Mouse (Mus musculus) lung, postnatal 4 days (tissue): ENCODE results near the gene Dolpp1.

Experiments used
- DNase-seq, 2 experiments: peaks; one replicate each; pipeline ENCODE4 v3.0.0; 2021

Gene Dolpp1

GRCm38 (mm10) chr2:30441518-30442497, 49.8 kb downstream of the Dolpp1 start:
- peak; percentile 83 to 88 for DNase-seq

- no peak for DNase-seq
Observed at GRCm38 (mm10) chr2:30442498-30442890, 50.4 kb downstream of the Dolpp1 start.

DNA sequence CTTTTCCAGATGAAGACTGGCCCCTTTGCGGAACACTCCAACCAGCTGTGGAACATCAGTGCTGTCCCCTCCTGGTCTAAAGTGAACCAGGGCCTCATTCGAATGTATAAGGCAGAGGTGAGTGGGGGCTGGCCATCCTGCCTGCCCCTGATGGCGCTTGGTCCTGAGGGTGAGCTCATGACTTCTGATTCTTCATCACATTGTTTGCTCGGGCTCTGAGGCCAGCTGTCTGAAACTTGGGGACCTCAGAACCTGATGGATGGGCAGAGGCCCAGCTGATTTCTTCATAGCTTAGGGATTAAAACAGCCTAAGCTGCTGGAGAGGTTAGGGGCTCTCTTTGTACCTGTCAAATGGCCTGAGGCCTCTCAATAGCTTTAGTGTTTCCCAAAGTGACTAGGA, 51.2 kb downstream of the Dolpp1 start:
- no peak for DNase-seq

- peak; percentile 50 to 76 for DNase-seq
Observed at GRCm38 (mm10) chr2:30444006-30444405, 52.0 kb downstream of the Dolpp1 start.

DNA sequence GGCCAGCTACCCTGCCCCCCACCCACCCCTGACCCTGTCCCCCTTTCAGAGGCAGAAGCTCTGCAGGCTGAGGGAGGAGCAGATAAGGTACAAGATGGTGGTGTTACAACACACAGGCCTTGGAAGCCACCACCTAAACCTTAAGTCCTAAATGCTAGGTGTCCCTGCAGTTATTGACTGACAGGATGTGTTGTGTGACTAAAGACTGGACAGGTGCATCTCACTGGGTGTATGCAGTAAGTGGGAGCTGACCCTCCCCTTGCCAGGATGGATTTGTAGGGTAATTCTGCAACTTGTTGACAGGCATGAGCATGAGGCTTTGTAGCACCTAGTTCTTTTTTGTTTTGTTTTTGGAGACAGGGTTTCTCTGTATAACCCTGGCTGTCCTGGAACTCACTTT, 52.4 kb downstream of the Dolpp1 start:
- no peak for DNase-seq

DNA sequence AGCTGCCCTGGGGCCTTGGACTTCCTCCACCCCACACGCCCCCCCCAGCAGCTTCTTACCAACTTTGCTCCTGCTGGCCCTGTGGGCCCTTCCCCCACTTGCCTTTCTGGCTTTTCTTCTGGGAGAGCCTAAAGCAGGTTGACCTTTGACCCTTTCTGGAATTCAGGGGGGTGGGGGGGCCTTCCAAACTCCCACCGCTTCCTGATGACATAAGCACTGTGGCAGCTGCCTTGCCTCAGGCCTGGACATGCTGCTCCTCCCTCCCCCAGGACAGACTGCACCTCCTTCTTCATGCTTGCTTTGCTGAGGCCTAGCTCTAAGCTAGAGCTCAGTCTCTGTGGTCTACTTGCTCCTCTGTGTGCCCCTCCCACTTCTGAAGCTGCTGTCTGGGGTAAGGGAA, 53.3 kb downstream of the Dolpp1 start:
- peak in 1 of 2 experiments; percentile 75 for DNase-seq

GRCm38 (mm10) chr2:30446891-30447826, 55.1 kb downstream of the Dolpp1 start:
- DNase-seq, result peak; percentile 67 to 81

DNA sequence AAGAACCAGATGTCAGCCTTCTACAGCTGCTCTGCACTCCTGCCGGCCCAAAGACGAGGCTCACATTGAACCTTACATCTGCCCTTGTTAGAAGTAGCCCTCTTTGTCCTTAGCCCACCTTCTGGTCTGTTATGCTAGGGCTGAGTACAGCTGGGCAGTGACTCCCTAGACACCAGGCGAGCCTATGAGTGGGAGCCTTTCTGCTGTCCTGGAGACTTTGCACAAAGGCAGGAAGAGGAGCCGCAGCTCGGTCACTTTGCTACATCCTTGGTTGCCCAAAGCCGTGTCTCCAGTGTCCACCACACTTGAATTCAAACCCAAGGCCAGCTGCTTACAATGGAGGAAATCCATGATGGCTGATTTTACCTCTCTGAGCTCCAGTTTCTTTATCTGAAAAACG, 56.3 kb downstream of the Dolpp1 start:
- DNase-seq, result no peak
